Mouse (Mus musculus) spleen, postnatal 14 days (tissue): Measurements from ENCODE around the gene Calu.

Experiments used
- DNase-seq, 2 experiments: peaks; one replicate each; pipeline ENCODE4 v3.0.0; 2021 to 2022; ENCODE audit warnings: low spot score in 2 of 2

The Calu gene

GRCm38 (mm10) chr6:29420596-29420995 is 72.7 kb downstream of the Calu start:
- DNase-seq = no peak

- DNase-seq = no peak
Observed at GRCm38 (mm10) chr6:29425118-29425517, 77.2 kb downstream of the Calu start.

- no peak for DNase-seq
Observed at GRCm38 (mm10) chr6:29426331-29426730, 78.5 kb downstream of the Calu start.
